Mouse (Mus musculus) WW6 (cell line): Measurements from ENCODE around the gene Poll.
"Not testable (repeated sequence)": the region's sequence is repeated elsewhere in the genome, so short reads cannot be mapped to it uniquely, and the experiment has no call there.

ENCODE experiments used
- DNase-seq: peaks from one replicate; pipeline ENCODE4 v3.0.0-alpha.2; 2013; ENCODE audit warnings: low read depth, low spot score

Poll gene

GRCm38 (mm10) chr19:45577141-45577750 lies 16.9 kb upstream of the Poll start:
- no peak for DNase-seq

- no peak for DNase-seq
These were observed 15.3 kb upstream of the Poll start for GRCm38 (mm10) chr19:45575632-45576001.

- DNase-seq: no peak
These were observed 14.8 kb upstream of the Poll start for GRCm38 (mm10) chr19:45574941-45575631.

- no peak for DNase-seq
These were observed 14.1 kb upstream of the Poll start for GRCm38 (mm10) chr19:45574339-45574898.

- DNase-seq: peak; percentile 53
These were observed 13.5 kb upstream of the Poll start for GRCm38 (mm10) chr19:45573861-45574267.

- no peak for DNase-seq
These were observed 12.7 kb upstream of the Poll start for GRCm38 (mm10) chr19:45573033-45573432.

- DNase-seq: no peak
These were observed 7.0 kb upstream of the Poll start for GRCm38 (mm10) chr19:45567367-45567766.

- DNase-seq: no peak
These were observed 5.8 kb upstream of the Poll start for GRCm38 (mm10) chr19:45565925-45566715.

- DNase-seq: no peak
These were observed 6.2 kb downstream of the Poll start for GRCm38 (mm10) chr19:45554136-45554535.

GRCm38 (mm10) chr19:45552187-45552586 lies 8.1 kb downstream of the Poll start:
- DNase-seq: no peak

GRCm38 (mm10) chr19:45549948-45550347 lies 10.4 kb downstream of the Poll start:
- no peak for DNase-seq

GRCm38 (mm10) chr19:45549128-45549915 lies 11.0 kb downstream of the Poll start:
- DNase-seq: no peak

GRCm38 (mm10) chr19:45548196-45548595 lies 12.1 kb downstream of the Poll start:
- not testable (repeated sequence) for DNase-seq

GRCm38 (mm10) chr19:45544925-45545321 lies 15.4 kb downstream of the Poll start:
- DNase-seq: peak; percentile 58

GRCm38 (mm10) chr19:45544152-45544924 lies 16.0 kb downstream of the Poll start:
- DNase-seq: no peak

- no peak for DNase-seq
These were observed 18.3 kb downstream of the Poll start for GRCm38 (mm10) chr19:45542061-45542460.

GRCm38 (mm10) chr19:45541409-45542041 lies 18.8 kb downstream of the Poll start:
- DNase-seq: no peak

GRCm38 (mm10) chr19:45540657-45541408 lies 19.5 kb downstream of the Poll start:
- DNase-seq: no peak

- peak; percentile 40 for DNase-seq
These were observed 22.8 kb downstream of the Poll start for GRCm38 (mm10) chr19:45537505-45537904.
